Mouse (Mus musculus): ENCODE data around the gene 4931428L18Rik. TPM values are rescaled to one million over a fixed set of nuclear protein-coding genes. Genes with fewer than 3 reads are reported as not detected.

Gene 4931428L18Rik
- total and polyA plus RNA-seq, 3 experiments = not detected

- no peak for DNase-seq (ENCODE audit: low read depth, low spot score)
- Histone ChIP-seq H3K27ac (ENCODE audit: control insufficient read depth, low read depth, low read length) (no peak overlapping the region), H3K27me3 (ENCODE audit: control insufficient read depth in 1 of 2, insufficient read depth in 2 of 2, low read length in 2 of 2) (no peaks in the 10 kb centered on the region), H3K36me3 (ENCODE audit: control insufficient read depth in 1 of 2, insufficient read depth in 2 of 2, low read length in 2 of 2) (no peaks in the 10 kb centered on the region), H3K9me3 (replicated peaks; ENCODE audit: insufficient read depth, low read length) (no peaks in the 10 kb centered on the region), H3K4me1 (ENCODE audit: control insufficient read depth in 1 of 2, insufficient read depth in 2 of 2, low read length in 2 of 2) (no peaks in the 10 kb centered on the region), H3K9ac (ENCODE audit: control insufficient read depth, low read depth, low read length, poor library complexity, severe bottlenecking) (no peak overlapping the region), H3K4me3 (ENCODE audit: control insufficient read depth in 1 of 2, insufficient read depth in 1 of 2, low read depth in 2 of 2, low read length in 2 of 2) (no peak overlapping the region), H3K79me2 (ENCODE audit: control insufficient read depth, insufficient read depth, low read length, poor library complexity) (no peaks in the 10 kb centered on the region)
- no peak for TF ChIP-seq TAL1 (IDR thresholded peaks at IDR 0.05; ENCODE audit: low read length)
- no peak for TF ChIP-seq ELF1 (IDR thresholded peaks at IDR 0.05; ENCODE audit: low read depth, low read length)
- no peak for TF ChIP-seq TBP (IDR thresholded peaks at IDR 0.05; ENCODE audit: low read depth, low read length)
- TF ChIP-seq ZC3H11A (IDR thresholded peaks at IDR 0.05; ENCODE audit: low read depth, low read length) = no peak
- TF ChIP-seq NRF1 (IDR thresholded peaks at IDR 0.05; ENCODE audit: insufficient read depth, low read depth, low read length, poor library complexity, severe bottlenecking) = no peak
- TF ChIP-seq MYB (IDR thresholded peaks at IDR 0.05; ENCODE audit: low read depth, low read length) = no peak
- TF ChIP-seq ZNF384 (IDR thresholded peaks at IDR 0.05; ENCODE audit: low read depth, low read length) = no peak
- no peak for TF ChIP-seq POLR2A (IDR thresholded peaks at IDR 0.05; ENCODE audit: control insufficient read depth in 1 of 2, insufficient read depth in 1 of 2, low read depth in 1 of 2, low read length in 2 of 2, poor library complexity in 1 of 2)
- no peak for TF ChIP-seq MAX (IDR thresholded peaks at IDR 0.05; ENCODE audit: low read length)
- TF ChIP-seq ZMIZ1 (IDR thresholded peaks at IDR 0.05; ENCODE audit: low read depth, low read length) = no peak
- no peak for TF ChIP-seq JUND (IDR thresholded peaks at IDR 0.05; ENCODE audit: low read depth, low read length)
- TF ChIP-seq SIN3A (IDR thresholded peaks at IDR 0.05; ENCODE audit: low read length) = no peak
- no peak for TF ChIP-seq USF1 (IDR thresholded peaks at IDR 0.05; ENCODE audit: low read depth, low read length)
- no peak for TF ChIP-seq CTCF (IDR thresholded peaks at IDR 0.05 in 2 of 3, conservative IDR thresholded peaks at IDR 0.05 in 1 of 3; ENCODE audit: control insufficient read depth in 1 of 3, insufficient read depth in 1 of 3, low read depth in 2 of 3, low read length in 3 of 3, poor library complexity in 1 of 3, severe bottlenecking in 1 of 3)
Measured at GRCm38 (mm10) chr1:31064817-31065740, 157.4 kb downstream of the 4931428L18Rik start.

DNA sequence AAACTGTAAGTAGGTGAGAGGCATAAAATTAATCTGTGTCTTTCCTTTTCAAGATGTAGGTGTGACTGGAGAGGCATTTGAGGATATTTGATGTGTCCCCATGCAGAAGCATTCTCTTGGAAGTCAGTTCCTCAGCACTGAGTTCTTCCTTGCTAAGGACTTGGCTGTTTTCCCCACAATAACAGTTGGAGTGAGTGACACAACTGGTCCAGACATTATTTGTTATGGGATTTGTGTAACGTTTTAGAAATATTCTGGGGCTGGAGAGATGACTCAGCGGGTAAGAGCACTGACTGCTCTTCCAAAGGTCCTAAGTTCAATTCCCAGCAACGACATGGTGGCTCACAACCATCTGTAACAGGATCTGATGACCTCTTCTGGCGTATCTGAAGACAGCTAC lies 162.7 kb downstream of the 4931428L18Rik start:
- TF ChIP-seq GATA1 (IDR thresholded peaks at IDR 0.05; ENCODE audit: low read depth, low read length) (no peak), GABPA (IDR thresholded peaks at IDR 0.05; ENCODE audit: low read depth, low read length) (no peak), TAL1 (IDR thresholded peaks at IDR 0.05; ENCODE audit: low read length) (no peak), SMC3 (IDR thresholded peaks at IDR 0.05; ENCODE audit: low read depth, low read length) (no peak), CTCF (IDR thresholded peaks at IDR 0.05 in 2 of 3, conservative IDR thresholded peaks at IDR 0.05 in 1 of 3; ENCODE audit: control insufficient read depth in 1 of 3, insufficient read depth in 1 of 3, low read depth in 2 of 3, low read length in 3 of 3, poor library complexity in 1 of 3, severe bottlenecking in 1 of 3) (no peak)
- H3K27me3 ChIP-seq (ENCODE audit: control insufficient read depth in 1 of 2, insufficient read depth in 2 of 2, low read length in 2 of 2) = no peaks in the 10 kb centered on the region
- H3K27ac ChIP-seq (ENCODE audit: control insufficient read depth, low read depth, low read length) = no peak overlapping the region
- DNase-seq (ENCODE audit: low read depth, low spot score) = no peak
- H3K4me3 ChIP-seq (ENCODE audit: control insufficient read depth in 1 of 2, insufficient read depth in 1 of 2, low read depth in 2 of 2, low read length in 2 of 2) = no peak overlapping the region
- H3K9ac ChIP-seq (ENCODE audit: control insufficient read depth, low read depth, low read length, poor library complexity, severe bottlenecking) = no peak overlapping the region
- H3K9me3 ChIP-seq (replicated peaks; ENCODE audit: insufficient read depth, low read length) = no peaks in the 10 kb centered on the region
- no peaks in the 10 kb centered on the region for H3K4me1 ChIP-seq (ENCODE audit: control insufficient read depth in 1 of 2, insufficient read depth in 2 of 2, low read length in 2 of 2)
- H3K36me3 ChIP-seq (ENCODE audit: control insufficient read depth in 1 of 2, insufficient read depth in 2 of 2, low read length in 2 of 2) = no peaks in the 10 kb centered on the region
- no peaks in the 10 kb centered on the region for H3K79me2 ChIP-seq (ENCODE audit: control insufficient read depth, insufficient read depth, low read length, poor library complexity)

Measured in MEL (cell line).